Mouse (Mus musculus) midbrain, postnatal 0 days (tissue): ENCODE results near the gene Snapc2. TPM values are rescaled to one million over a fixed set of nuclear protein-coding genes. Genes with fewer than 3 reads are reported as not detected.
A peak's percentile ranks its signal among the peaks of the same experiment; 100 is the strongest.

Experiments used
- ATAC-seq: fragments of 200-750 bp; cut with Nextera tagmentation; 2 replicates; pipeline ENCODE4 v1.8.0; 2017; ENCODE audit warnings: moderate number of reproducible peaks, mild to moderate bottlenecking, moderate TSS enrichment, moderate library complexity; ENCODE audit not compliant: low FRiP score
- DNase-seq: peaks from one replicate; pipeline ENCODE4 v3.0.0-alpha.2; 2015; ENCODE audit warnings: low spot score
- H3K27ac ChIP-seq: fragments of 300-500 bp; sonication (generic); 2 replicates; pipeline ENCODE4 v1.5.1; 2014; ENCODE audit warnings: low read depth, mild to moderate bottlenecking, low read length, mixed read lengths
- H3K27me3 ChIP-seq: fragments of 300-500 bp; sonication (generic); 2 replicates; pipeline ENCODE4 v1.6.1; 2014; ENCODE audit warnings: low read length, control low read depth, mixed read lengths; ENCODE audit not compliant: insufficient read depth
- H3K36me3 ChIP-seq: fragments of 300-500 bp; sonication (generic); 2 replicates; pipeline ENCODE4 v1.6.1; 2014; ENCODE audit warnings: low read length, control low read depth, mixed read lengths; ENCODE audit not compliant: insufficient read depth
- H3K4me1 ChIP-seq: fragments of 300-500 bp; sonication (generic); 2 replicates; pipeline ENCODE4 v1.6.1; 2014; ENCODE audit warnings: mild to moderate bottlenecking, control low read depth, antibody characterized with exemption, low read length, mixed read lengths; ENCODE audit not compliant: insufficient read depth
- H3K4me2 ChIP-seq: fragments of 300-500 bp; sonication (generic); 2 replicates; pipeline ENCODE4 v1.6.1; 2014; ENCODE audit warnings: low read depth, mild to moderate bottlenecking, low read length, mixed read lengths; ENCODE audit not compliant: poor library complexity, severe bottlenecking
- H3K4me3 ChIP-seq: fragments of 300-500 bp; sonication (generic); 2 replicates; pipeline ENCODE4 v1.5.1; 2014; ENCODE audit warnings: low read depth, mild to moderate bottlenecking, low read length, moderate library complexity
- H3K9ac ChIP-seq: fragments of 300-500 bp; sonication (generic); replicated peaks from 2 replicates; pipeline ENCODE4 v1.6.1; 2014; ENCODE audit warnings: mild to moderate bottlenecking, low read length, moderate library complexity, mixed read lengths; ENCODE audit not compliant: poor library complexity, severe bottlenecking
- H3K9me3 ChIP-seq: fragments of 300-500 bp; sonication (generic); 2 replicates; pipeline ENCODE4 v1.6.1; 2016; ENCODE audit warnings: low read length, control low read depth
- CTCF ChIP-seq: IDR thresholded peaks from 2 replicates; pipeline ENCODE4 v1.5.1; 2016; ENCODE audit warnings: antibody characterized with exemption, mild to moderate bottlenecking
- WGBS: fragments of 180-500 bp; shearing (Covaris S2); extraction: QIAGEN DNeasy Blood & Tissue Kit; methylation state at CpG from one replicate; pipeline ENCODE4 v1.1.7; 2014; 5-methylcytosine and 5-hydroxymethylcytosine counted together
- polyA plus RNA-seq: library from polyadenylated mRNA; unstranded; fragments of >200 nt; fragmentation: Nextera tagmentation; extraction: Ambion mirVana; gene quantifications from 2 replicates; pipeline ENCODE4 v1.2.1, GENCODE M21; 2015
- total RNA-seq: library from RNA; depleted of rRNA; stranded (reverse); fragments of >200 nt; gene quantifications from 2 replicates; pipeline ENCODE4 v1.2.3, GENCODE M21; 2014

Gene Snapc2
- total and polyA plus RNA-seq, 2 experiments from 2014 or later: 64.8 to 74.3 TPM

DNA sequence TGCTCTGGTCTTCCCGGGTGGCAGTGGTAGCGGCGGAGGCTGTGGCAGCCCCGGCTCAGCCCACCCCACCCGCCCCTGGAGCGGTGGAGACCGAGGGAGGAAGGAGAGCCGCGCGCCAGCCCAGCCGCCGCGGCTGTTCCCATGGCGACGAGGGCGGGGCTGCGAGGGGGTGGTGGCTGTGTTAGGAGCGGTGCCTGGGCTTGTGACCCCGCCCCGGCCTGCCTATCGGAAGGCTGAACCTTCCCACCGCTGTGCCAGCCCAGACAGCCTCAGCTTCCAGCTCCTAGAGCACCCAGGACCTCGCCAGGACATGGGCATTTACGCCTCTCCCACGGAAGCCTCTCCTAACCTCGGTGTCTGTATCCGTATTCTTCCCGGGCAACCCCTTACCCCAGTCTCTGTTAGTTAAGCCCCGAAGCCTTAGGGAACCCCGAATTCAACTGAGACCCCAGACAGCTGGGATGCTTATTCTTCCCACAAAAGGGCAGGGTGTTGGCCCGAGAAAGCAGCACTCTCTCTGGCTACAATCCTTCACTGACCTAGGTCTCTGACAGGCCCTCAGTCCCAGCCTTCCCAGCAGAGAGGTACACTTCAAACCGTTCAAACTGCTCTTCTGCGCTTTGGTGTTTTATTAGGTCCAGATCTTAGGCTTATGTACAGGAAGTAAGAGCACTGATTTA, 6.4 kb downstream of the Snapc2 start, which contains the start of gene Ctxn1:
Gene Ctxn1, minus strand, starts transcription at position 150 of the 680 bp plus-strand sequence.
- ATAC-seq (peak; percentile 89), DNase-seq (peak; percentile 95)
- no peaks in the 10 kb centered on the region for H3K27me3 ChIP-seq
- H3K36me3 ChIP-seq: peaks cover 54% of the 10 kb centered on the region
- peak within 1 kb of the TSS; percentile 76 for H3K4me3 ChIP-seq
- peak within 1 kb of the TSS; percentile 95 for H3K27ac ChIP-seq
- H3K9ac ChIP-seq: peak within 1 kb of the TSS; percentile 78
- H3K9me3 ChIP-seq: no peaks in the 10 kb centered on the region
- H3K4me2 ChIP-seq: peak within 1 kb of the TSS; percentile 77
- H3K4me1 ChIP-seq: peaks cover 10% of the 10 kb centered on the region
- no peak for TF ChIP-seq CTCF
- WGBS: 9% methylated on average over 21 of the region's 33 CpGs

DNA sequence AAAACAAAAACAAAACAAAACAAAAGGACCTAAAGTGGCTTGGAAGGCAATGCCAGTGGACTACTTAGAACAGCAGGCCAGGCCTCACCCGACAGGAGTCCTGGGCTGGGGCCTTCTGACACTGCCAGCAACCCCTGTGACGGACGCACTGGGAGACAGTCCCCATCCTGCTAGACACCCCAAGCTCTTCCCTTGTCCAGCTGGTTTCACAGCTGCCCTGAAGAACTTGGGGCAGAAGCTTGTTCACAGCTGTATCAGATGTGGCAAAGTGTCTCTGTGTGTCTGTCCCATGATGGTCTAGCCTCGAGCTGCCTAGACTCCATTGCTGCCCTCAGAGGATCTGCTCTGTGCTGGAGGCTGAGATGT, 6.9 kb downstream of the Snapc2 start:
- no peak for TF ChIP-seq CTCF
- Histone ChIP-seq H3K4me1 (peaks cover 10% of the 10 kb centered on the region), H3K9me3 (no peaks in the 10 kb centered on the region), H3K9ac (0 out of 2 replicates have a peak overlapping the region, but pooled peaks have one; percentile 78), H3K27ac (peak overlapping the region; percentile 95), H3K36me3 (peaks cover 52% of the 10 kb centered on the region), H3K4me2 (no peak overlapping the region), H3K27me3 (no peaks in the 10 kb centered on the region), H3K4me3 (no peak overlapping the region)
- no peak for DNase-seq
- ATAC-seq: no peak
- 85% methylated on average over 4 of the region's 4 CpGs for WGBS

DNA sequence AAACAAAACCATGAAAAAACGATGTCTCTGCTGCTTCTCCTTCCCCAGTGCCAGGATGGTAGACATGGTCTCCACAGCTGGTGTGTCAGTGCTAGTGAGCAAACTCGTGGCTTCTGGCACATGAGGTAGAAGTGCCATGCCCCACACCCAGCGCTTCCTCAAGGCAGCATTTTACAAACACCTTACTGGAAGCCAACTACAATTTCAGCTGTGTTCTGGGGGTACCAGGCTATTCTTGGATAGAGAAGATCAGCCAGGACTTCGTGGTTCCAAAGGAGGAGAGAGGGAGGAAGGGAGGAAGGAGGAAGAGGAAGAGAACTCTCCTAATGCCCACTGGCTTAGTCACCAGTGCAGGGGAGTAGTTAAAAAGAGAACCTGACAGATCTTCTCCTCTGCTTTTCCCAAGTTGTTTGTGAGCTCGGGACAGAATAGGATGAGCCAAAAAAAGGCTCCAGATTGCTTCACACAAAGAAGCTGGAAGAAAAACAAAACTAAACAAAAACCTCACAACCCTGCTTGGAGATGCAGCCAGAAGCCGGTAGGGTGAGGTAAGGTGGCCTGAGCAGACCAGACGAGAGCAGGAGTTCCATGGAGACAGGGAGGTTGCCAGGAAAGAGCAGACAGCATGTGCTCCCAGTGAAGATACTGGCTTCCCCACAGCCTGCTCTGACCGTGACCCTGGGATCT, 10.4 kb downstream of the Snapc2 start:
- H3K4me2 ChIP-seq: no peak overlapping the region
- H3K4me3 ChIP-seq: no peak overlapping the region
- no peaks in the 10 kb centered on the region for H3K27me3 ChIP-seq
- DNase-seq: no peak
- 91% methylated on average over 8 of the region's 8 CpGs for WGBS
- no peaks in the 10 kb centered on the region for H3K9me3 ChIP-seq
- no peaks in the 10 kb centered on the region for H3K4me1 ChIP-seq
- ATAC-seq: no peak
- no peak for TF ChIP-seq CTCF
- H3K27ac ChIP-seq: no peak overlapping the region
- H3K9ac ChIP-seq: no peak overlapping the region
- peaks cover 70% of the 10 kb centered on the region for H3K36me3 ChIP-seq

DNA sequence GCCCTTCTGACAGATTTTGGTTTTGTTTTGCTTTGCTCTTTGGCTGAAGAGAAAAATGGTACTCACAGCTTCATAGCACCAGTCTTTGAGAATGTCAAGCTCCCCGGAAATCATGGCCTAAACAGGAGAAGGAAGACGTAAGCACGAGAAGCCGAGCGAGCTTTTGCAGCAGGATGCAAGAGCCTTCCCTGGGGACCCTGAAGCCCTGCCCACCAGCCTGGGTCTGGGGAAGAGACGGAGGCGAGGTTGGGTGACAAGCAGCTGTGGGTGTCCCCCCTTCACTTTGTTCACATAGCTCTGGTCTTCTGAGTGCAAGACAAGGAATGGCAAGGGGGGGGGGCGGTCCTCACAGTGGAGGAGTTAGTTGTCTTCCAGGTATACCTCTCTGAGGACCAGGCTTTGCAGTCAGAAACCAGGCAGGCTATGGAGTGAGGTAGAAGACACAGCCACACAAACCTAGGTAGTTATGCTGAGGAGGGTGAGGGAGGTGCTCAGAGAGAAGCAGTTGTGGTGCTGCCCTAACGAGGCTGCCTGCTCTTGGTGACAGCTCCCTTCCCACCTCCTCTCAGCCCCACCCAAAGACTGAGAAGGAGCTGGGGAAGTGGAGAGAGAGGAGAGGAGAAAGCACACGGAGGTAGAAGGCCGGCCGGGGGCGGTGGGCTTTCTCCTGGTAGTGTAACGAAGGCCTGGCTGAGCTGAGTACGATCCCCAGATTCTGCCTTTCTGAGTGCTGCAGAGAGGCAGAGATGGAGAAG, 12.5 kb downstream of the Snapc2 start:
- H3K36me3 ChIP-seq: peaks cover 81% of the 10 kb centered on the region
- ATAC-seq (no peak), DNase-seq (no peak)
- no peak overlapping the region for H3K27ac ChIP-seq
- no peaks in the 10 kb centered on the region for H3K9me3 ChIP-seq
- H3K4me2 ChIP-seq: no peak overlapping the region
- no peaks in the 10 kb centered on the region for H3K27me3 ChIP-seq
- H3K9ac ChIP-seq: no peak overlapping the region
- H3K4me3 ChIP-seq: no peak overlapping the region
- TF ChIP-seq CTCF: no peak
- 93% methylated on average over 15 of the region's 15 CpGs for WGBS
- no peaks in the 10 kb centered on the region for H3K4me1 ChIP-seq

DNA sequence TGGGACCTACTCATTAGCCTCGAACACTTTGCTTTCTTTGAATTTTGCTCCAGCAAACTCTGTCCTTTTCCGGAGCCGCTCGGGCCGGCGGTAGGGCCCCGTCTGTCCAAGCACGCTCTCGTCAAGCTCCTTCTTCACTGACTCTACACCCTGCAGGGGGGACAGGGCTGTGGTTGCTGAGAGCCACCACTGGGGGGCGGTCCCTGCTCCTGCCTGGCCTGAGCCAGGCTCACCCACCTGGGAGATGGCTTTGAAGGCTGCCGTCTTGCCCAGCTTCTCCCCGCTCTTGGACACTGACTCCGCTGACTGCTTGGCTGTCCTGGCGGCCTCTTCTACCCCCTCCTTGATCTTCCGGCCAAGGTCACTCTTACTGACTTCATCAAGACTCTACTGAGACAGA, 14.7 kb downstream of the Snapc2 start:
- no peak overlapping the region for H3K4me2 ChIP-seq
- no peaks in the 10 kb centered on the region for H3K27me3 ChIP-seq
- no peak overlapping the region for H3K9ac ChIP-seq
- no peaks in the 10 kb centered on the region for H3K9me3 ChIP-seq
- TF ChIP-seq CTCF: peak; percentile 55
- no peak for DNase-seq
- no peak overlapping the region for H3K27ac ChIP-seq
- H3K36me3 ChIP-seq: peaks cover 72% of the 10 kb centered on the region
- no peaks in the 10 kb centered on the region for H3K4me1 ChIP-seq
- no peak for ATAC-seq
- 72% methylated on average over 15 of the region's 15 CpGs for WGBS
- H3K4me3 ChIP-seq: no peak overlapping the region
